Mouse (Mus musculus): ENCODE data around the gene Ocm. TPM values are rescaled to one million over a fixed set of nuclear protein-coding genes. Genes with fewer than 3 reads are reported as not detected.
A peak's percentile ranks its signal among the peaks of the same experiment; 100 is the strongest.

Ocm gene
- polyA plus RNA-seq (2016; fragmentation: Nextera tagmentation; extraction: Ambion mirVana) = not detected in 2 replicates

DNA sequence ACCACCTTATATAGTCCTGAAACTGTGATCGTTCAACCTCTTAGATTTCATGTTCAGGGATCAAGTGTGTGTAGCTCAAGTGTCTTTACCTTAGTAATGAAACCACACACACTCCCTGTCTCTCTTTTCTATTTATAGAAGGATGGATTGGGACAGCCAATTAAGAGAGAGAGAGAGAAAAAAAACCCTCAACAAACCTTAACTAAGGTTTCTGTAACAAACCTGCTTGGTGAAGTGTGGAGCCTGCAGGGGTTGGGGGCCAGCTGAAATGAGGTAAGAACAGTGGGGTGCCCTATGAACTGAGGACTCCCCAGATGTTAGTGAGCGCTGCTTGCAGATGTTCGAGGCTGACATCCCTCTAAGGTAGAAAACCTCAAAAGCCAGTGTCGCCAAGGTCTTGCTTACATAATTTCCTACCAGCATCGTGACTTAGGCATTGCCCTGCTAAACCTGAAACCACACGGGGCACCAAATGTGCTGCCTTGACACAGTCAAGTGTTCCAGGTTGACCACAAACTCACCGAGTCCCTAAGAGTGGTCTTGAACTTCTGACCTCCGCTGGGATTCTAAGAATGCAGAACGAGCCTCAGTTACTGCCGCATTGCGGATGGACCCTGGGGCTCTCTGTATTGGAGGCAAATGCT, at the start of gene Ocm:
Gene Ocm, minus strand, starts transcription at position 51 of the 644 bp plus-strand sequence.
- H3K4me2 ChIP-seq = no peak within 1 kb of the TSS
- H3K27me3 ChIP-seq (replicated peaks) = peaks cover 18% of the 10 kb centered on the region; the same call in 1 of the 2 replicates
- no peak within 1 kb of the TSS for H3K4me3 ChIP-seq
- no peaks in the 10 kb centered on the region for H3K36me3 ChIP-seq
- WGBS (ENCODE audit: insufficient replicate concordance) = 50% methylated on average over 11 of the region's 11 CpGs
- no peak for ATAC-seq
- no peaks in the 10 kb centered on the region for H3K4me1 ChIP-seq
- no peak within 1 kb of the TSS for H3K27ac ChIP-seq
- H3K9me3 ChIP-seq (replicated peaks) = no peaks in the 10 kb centered on the region
- H3K9ac ChIP-seq = no peak within 1 kb of the TSS

DNA sequence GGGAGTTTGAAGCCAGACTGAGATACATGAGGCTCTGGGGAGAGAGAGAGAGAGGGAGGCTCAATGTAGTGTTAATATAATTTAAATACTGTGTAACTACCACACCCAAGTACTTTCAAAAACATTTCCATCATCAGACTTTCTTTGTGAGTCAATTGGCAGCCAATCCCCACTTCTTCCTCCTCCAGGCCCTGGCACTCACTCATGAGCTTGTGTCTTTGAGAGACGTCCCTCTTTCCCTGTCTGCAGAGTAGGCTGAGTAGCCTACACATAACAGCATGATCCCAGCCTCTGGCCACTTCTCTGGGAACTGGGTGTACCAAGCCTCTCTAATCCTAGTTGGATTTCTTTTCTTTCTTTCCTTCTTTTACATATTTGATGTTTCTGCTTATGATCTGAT, 44.8 kb upstream of the Ocm start:
- H3K9me3 ChIP-seq (replicated peaks) = no peaks in the 10 kb centered on the region
- H3K27ac ChIP-seq = no peak overlapping the region
- no peak overlapping the region for H3K4me2 ChIP-seq
- no peak for ATAC-seq
- H3K36me3 ChIP-seq = no peaks in the 10 kb centered on the region
- H3K4me1 ChIP-seq = no peaks in the 10 kb centered on the region
- WGBS (ENCODE audit: insufficient replicate concordance) = 19% methylated on average over 1 of the region's 1 CpGs
- H3K4me3 ChIP-seq = no peak overlapping the region
- H3K9ac ChIP-seq = no peak overlapping the region
- H3K27me3 ChIP-seq (replicated peaks) = peaks cover 14% of the 10 kb centered on the region; the same call in 1 of the 2 replicates

DNA sequence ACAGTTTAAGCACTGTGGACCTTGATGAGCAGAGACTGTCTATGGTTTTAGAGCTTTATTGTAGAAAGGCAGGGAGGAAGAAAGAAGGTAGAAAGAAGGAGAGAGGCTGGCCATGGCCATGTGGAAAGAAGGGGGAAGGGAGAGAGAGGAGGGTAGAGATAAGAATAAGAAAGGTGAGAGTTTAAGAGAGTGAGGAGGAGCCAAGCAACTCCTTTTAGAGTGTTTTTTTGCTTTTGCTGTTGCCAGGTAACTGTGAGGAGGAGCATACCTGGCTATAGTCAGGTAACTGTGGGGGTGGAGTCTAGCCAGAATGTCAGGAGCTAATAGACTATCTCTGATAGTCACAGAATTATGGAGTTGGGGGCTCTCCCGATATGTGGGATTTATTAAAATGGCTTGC, 43.6 kb upstream of the Ocm start:
- H3K4me1 ChIP-seq = no peaks in the 10 kb centered on the region
- WGBS (ENCODE audit: insufficient replicate concordance) = 61% methylated on average over 1 of the region's 1 CpGs
- no peak overlapping the region for H3K4me3 ChIP-seq
- H3K9ac ChIP-seq = no peak overlapping the region
- H3K4me2 ChIP-seq = no peak overlapping the region
- no peak overlapping the region for H3K27ac ChIP-seq
- no peaks in the 10 kb centered on the region for H3K36me3 ChIP-seq
- no peaks in the 10 kb centered on the region for H3K9me3 ChIP-seq (replicated peaks)
- H3K27me3 ChIP-seq (replicated peaks) = peaks cover 14% of the 10 kb centered on the region; the same call in 1 of the 2 replicates
- ATAC-seq = no peak

DNA sequence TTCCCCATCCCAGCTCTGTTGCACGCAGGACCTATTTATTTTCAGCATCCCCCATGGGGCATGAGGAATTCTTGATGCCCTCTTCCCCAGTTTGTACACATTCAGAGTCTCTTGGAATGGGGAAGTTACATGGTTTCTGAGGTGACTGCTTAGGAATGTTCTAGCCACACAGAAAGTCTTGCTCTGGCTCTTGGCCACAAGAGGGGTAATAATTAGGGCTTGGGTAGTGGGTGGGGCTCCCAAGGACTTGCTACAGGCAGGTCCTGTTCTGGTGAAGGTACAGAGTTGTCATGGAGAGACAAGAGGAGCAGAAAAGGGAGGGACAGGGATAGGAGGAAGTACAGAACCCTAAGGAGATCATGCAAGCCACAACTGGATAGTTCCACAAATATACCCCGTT, 39.6 kb upstream of the Ocm start:
- H3K9ac ChIP-seq = no peak overlapping the region
- no peak overlapping the region for H3K4me2 ChIP-seq
- H3K27me3 ChIP-seq (replicated peaks) = peaks cover 14% of the 10 kb centered on the region; the same call in 1 of the 2 replicates
- H3K9me3 ChIP-seq (replicated peaks) = no peaks in the 10 kb centered on the region
- H3K36me3 ChIP-seq = no peaks in the 10 kb centered on the region
- 62% methylated on average over 2 of the region's 2 CpGs for WGBS (ENCODE audit: insufficient replicate concordance)
- no peak overlapping the region for H3K4me3 ChIP-seq
- H3K27ac ChIP-seq = no peak overlapping the region
- ATAC-seq = no peak
- H3K4me1 ChIP-seq = no peaks in the 10 kb centered on the region

DNA sequence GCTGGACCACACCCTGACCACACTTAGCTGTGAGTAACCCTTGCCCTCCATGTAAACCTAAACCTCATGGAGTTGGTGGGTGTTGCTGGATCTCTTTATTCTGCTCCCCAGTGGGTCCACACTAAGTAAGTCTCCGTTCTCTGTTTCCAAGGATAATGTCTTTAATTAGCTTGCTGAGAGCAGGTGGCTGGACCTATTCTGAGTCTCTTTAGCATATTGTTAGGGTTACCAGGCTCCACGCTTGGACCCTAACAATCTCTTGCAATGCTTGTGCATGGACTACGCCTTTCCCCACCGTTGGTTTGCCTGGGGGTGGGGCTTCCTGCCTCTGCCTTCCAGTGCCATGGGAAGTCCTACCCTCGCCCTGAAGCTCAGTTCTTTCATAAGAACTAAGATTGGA, 37.6 kb upstream of the Ocm start:
- Histone ChIP-seq H3K9me3 (replicated peaks) (no peaks in the 10 kb centered on the region), H3K27me3 (replicated peaks) (peaks cover 6% of the 10 kb centered on the region; the same call in 1 of the 2 replicates), H3K27ac (no peak overlapping the region), H3K4me2 (no peak overlapping the region), H3K4me3 (no peak overlapping the region), H3K4me1 (no peaks in the 10 kb centered on the region), H3K36me3 (no peaks in the 10 kb centered on the region), H3K9ac (no peak overlapping the region)
- ATAC-seq = no peak
- WGBS (ENCODE audit: insufficient replicate concordance) = 48% methylated on average over 5 of the region's 5 CpGs

DNA sequence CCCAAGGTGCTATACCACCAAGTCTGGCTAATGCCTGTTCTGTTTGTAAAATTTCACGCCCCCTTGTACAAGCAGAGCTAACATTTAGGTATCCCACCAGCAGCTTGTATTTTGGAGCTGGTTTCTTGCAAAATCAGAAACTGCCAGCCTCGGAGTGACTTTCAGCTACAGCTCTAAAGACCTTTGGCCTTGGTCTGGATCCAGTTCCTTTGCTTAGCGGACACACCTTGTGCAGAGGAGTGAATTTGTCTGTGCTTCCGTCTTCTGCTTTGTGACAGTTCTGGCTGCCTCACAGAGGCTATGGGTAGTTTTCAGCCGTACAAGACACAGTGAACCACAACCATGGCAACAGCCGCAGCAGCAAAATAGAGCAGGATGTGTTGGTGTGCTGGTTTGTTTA, 27.9 kb upstream of the Ocm start:
- Histone ChIP-seq H3K36me3 (no peaks in the 10 kb centered on the region), H3K27me3 (replicated peaks) (no peaks in the 10 kb centered on the region), H3K9ac (no peak overlapping the region), H3K4me2 (no peak overlapping the region), H3K27ac (no peak overlapping the region), H3K4me3 (no peak overlapping the region), H3K4me1 (no peaks in the 10 kb centered on the region), H3K9me3 (replicated peaks) (no peaks in the 10 kb centered on the region)
- 73% methylated on average over 6 of the region's 6 CpGs for WGBS (ENCODE audit: insufficient replicate concordance)
- ATAC-seq = no peak

DNA sequence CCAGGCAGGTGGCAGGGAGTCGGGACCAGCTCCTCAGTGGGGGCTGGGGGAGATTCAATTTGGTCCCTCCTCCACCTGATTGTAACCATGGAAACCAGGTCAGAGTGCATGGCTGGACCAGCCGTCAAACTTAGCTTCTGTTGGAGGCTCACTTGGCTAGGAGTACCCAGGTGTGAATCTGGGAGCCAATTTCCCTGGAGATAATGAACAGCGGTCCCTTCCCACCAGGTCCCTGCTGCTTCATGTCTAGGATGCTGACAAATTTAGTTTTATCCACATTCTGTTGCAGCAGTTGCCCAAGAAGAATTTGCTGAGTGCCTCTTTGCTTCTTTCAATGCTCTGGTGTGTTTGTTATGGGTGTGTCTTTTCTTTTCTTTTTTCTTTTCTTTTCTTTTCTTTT, 27.0 kb upstream of the Ocm start:
- WGBS (ENCODE audit: insufficient replicate concordance) = 46% methylated on average over 3 of the region's 3 CpGs
- Histone ChIP-seq H3K4me3 (no peak overlapping the region), H3K4me1 (no peaks in the 10 kb centered on the region), H3K36me3 (no peaks in the 10 kb centered on the region), H3K4me2 (no peak overlapping the region), H3K9ac (no peak overlapping the region), H3K27me3 (replicated peaks) (no peaks in the 10 kb centered on the region), H3K9me3 (replicated peaks) (no peaks in the 10 kb centered on the region), H3K27ac (no peak overlapping the region)
- ATAC-seq = no peak

DNA sequence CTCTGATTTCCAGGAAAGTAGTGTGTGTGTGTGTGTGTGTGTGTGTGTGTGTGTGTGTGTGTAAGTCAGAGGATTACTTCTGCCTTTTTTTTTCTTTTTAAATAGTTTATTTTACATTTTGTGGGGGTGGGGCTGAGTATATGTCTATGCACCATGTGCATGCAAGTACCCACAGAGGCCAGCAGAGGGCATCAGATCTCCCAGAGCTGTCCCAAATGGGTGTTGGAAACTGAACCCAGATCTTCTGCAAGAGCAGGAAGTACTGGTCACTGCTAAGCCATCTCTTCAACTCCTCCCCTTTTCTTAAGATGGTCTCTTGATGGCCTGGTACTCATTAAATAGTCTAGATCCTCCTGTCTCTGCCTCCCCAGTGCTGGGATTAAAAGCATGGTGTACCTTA, 24.8 kb upstream of the Ocm start:
- H3K4me3 ChIP-seq = no peak overlapping the region
- H3K9me3 ChIP-seq (replicated peaks) = no peaks in the 10 kb centered on the region
- no peak for ATAC-seq

DNA sequence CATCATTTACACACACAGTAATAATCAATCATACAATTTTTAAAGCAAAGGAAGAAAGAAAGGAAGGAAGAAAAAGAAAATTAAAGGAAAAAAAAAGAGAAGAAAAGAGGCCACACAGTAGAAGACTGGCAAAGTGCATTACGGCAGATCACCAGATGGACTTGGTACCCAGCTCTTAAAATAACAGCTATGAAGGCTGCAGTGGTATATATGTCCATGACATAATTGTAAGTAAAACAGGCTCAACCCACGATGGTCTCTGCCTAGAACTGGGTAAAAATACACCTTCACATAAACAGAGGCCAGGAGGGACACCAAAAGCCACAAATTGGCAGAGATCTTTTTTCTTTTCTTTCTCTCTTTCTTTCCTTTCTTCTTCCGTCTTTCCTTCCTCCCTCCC, 23.4 kb upstream of the Ocm start:
- 50% methylated on average over 3 of the region's 3 CpGs for WGBS (ENCODE audit: insufficient replicate concordance)
- Histone ChIP-seq H3K4me3 (no peak overlapping the region), H3K27ac (no peak overlapping the region), H3K27me3 (replicated peaks) (peaks cover 9% of the 10 kb centered on the region; the same call in 1 of the 2 replicates), H3K9me3 (replicated peaks) (no peaks in the 10 kb centered on the region), H3K36me3 (no peaks in the 10 kb centered on the region), H3K4me1 (no peaks in the 10 kb centered on the region), H3K9ac (no peak overlapping the region), H3K4me2 (no peak overlapping the region)
- no peak for ATAC-seq

More for the DNA sequence above, 24.8 kb upstream of the Ocm start:
- Histone ChIP-seq H3K27ac (no peak overlapping the region), H3K4me1 (no peaks in the 10 kb centered on the region), H3K36me3 (no peaks in the 10 kb centered on the region), H3K27me3 (replicated peaks) (peaks cover 9% of the 10 kb centered on the region; the same call in 1 of the 2 replicates), H3K9ac (no peak overlapping the region), H3K4me2 (no peak overlapping the region)

DNA sequence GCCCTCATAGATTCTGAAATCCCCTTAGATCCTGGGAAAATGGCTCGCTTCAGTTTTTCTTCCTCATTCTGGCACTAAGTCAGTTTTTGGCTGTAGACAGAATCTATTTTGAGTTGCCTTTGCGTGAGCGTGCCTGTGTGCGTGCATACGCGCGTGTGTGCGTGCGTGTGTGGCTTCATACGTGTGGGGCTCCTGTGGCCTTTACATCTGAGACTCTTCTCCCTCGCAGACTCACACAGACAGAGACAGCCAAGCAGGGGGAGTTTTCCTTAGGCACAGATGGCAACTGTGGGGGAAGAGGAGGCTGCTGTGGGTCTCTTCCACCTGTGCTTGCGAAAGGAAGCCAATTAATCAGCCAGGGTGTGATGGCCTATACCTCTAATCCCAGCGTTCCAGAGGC, 20.9 kb upstream of the Ocm start:
- H3K27me3 ChIP-seq (replicated peaks) = peaks cover 9% of the 10 kb centered on the region; the same call in 1 of the 2 replicates
- no peak overlapping the region for H3K27ac ChIP-seq
- no peak overlapping the region for H3K4me2 ChIP-seq
- H3K9me3 ChIP-seq (replicated peaks) = no peaks in the 10 kb centered on the region
- no peak for ATAC-seq
- 58% methylated on average over 13 of the region's 13 CpGs for WGBS (ENCODE audit: insufficient replicate concordance)
- no peaks in the 10 kb centered on the region for H3K4me1 ChIP-seq
- no peaks in the 10 kb centered on the region for H3K36me3 ChIP-seq
- no peak overlapping the region for H3K4me3 ChIP-seq
- no peak overlapping the region for H3K9ac ChIP-seq

DNA sequence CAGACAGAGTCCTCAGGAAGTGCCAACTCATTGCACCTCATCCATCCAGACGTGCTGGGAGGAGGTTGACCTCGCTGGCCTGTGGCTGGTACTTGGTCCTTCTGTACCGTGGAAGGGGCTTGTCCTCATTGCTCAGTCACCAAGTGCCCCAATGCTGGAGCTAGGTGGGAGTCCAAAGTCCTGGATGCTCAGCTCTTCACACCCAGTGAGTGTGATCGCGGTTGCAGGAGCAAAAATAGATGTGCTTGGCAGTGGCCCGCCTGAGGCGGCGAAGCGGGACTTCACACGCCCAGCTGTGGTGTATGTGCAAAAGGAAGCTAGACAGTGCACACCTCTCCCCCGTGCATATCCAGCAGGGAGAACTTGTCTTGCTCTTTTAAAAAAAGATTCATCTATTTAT, 16.7 kb upstream of the Ocm start:
- H3K4me1 ChIP-seq = peaks cover 9% of the 10 kb centered on the region
- no peaks in the 10 kb centered on the region for H3K36me3 ChIP-seq
- H3K9me3 ChIP-seq (replicated peaks) = no peaks in the 10 kb centered on the region
- no peak overlapping the region for H3K4me3 ChIP-seq
- no peak overlapping the region for H3K4me2 ChIP-seq
- H3K27me3 ChIP-seq (replicated peaks) = peaks cover 12% of the 10 kb centered on the region; the same call in 1 of the 2 replicates
- no peak overlapping the region for H3K9ac ChIP-seq
- ATAC-seq = no peak
- no peak overlapping the region for H3K27ac ChIP-seq
- 68% methylated on average over 11 of the region's 11 CpGs for WGBS (ENCODE audit: insufficient replicate concordance)

DNA sequence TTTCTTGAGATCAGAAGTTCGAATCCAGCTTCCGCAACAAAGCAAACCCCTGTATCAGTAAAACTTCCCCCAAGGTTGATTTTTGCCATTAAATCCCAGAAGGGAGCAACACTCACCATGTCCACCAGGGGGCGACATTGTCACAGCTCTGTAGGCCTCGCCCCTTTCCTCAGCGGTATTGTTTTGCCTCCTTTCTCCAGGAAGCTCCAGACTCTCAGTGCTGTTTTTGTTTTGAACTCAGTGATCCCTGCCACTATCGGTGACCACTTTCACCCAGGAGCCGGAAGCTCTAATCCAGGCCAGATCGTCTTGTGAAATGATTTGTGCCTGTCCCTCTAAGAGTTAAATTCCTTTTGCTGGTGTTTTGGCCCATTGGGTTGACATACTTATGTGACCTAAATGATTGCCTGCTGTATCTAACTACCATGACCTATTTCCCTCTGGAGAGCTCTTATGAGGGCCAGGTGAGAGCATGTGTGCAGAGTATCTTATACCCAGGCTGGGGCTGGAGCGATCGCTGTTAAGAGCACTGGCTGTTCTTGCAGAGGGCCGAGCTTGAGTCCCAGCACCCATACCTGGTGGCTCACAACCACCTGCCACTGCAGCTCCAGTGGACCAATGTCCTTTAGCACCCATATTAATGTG, 14.4 kb upstream of the Ocm start:
- ATAC-seq = no peak

More for the DNA sequence above, 14.4 kb upstream of the Ocm start:
- Histone ChIP-seq H3K4me2 (0 out of 2 replicates have a peak overlapping the region, but pooled peaks have one; percentile 12), H3K9me3 (replicated peaks) (no peaks in the 10 kb centered on the region), H3K36me3 (no peaks in the 10 kb centered on the region), H3K4me1 (peaks cover 9% of the 10 kb centered on the region), H3K27me3 (replicated peaks) (peaks cover 7% of the 10 kb centered on the region; the same call in 1 of the 2 replicates), H3K27ac (no peak overlapping the region), H3K4me3 (no peak overlapping the region), H3K9ac (no peak overlapping the region)
- 39% methylated on average over 11 of the region's 11 CpGs for WGBS (ENCODE audit: insufficient replicate concordance)
